Mouse (Mus musculus) heart, adult 2 months (tissue): ENCODE data around the gene Gm21750. TPM values are rescaled to one million over a fixed set of nuclear protein-coding genes. Genes with fewer than 3 reads are reported as not detected.

ENCODE experiments used
- DNase-seq, 2 experiments: peaks; one replicate each; pipeline ENCODE4 v3.0.0; 2021
- H3K27ac ChIP-seq: fragments of 200-600 bp; 2 replicates; pipeline ENCODE4 v1.8.1; 2022
- H3K27me3 ChIP-seq: fragments of 200-500 bp; 2 replicates; pipeline ENCODE4 v1.6.1; 2012; ENCODE audit warnings: mild to moderate bottlenecking, low read length, inconsistent platforms, mixed read lengths; ENCODE audit not compliant: control insufficient read depth, insufficient read depth
- H3K36me3 ChIP-seq: fragments of 200-500 bp; 2 replicates; pipeline ENCODE4 v1.6.1; 2012; ENCODE audit warnings: low read length, inconsistent platforms; ENCODE audit not compliant: control insufficient read depth, insufficient read depth
- H3K4me1 ChIP-seq: fragments of 200-500 bp; 2 replicates; pipeline ENCODE4 v1.6.1; 2011; ENCODE audit warnings: low read length; ENCODE audit not compliant: control insufficient read depth, insufficient read depth
- H3K4me3 ChIP-seq: fragments of 200-600 bp; 2 replicates; pipeline ENCODE4 v1.8.1; 2022
- H3K79me2 ChIP-seq: fragments of 200-500 bp; replicated peaks from 2 replicates; pipeline ENCODE4 v1.6.1; 2012; ENCODE audit warnings: mild to moderate bottlenecking, inconsistent platforms, low read length, moderate library complexity, mixed read lengths; ENCODE audit not compliant: control insufficient read depth, insufficient read depth
- H3K9ac ChIP-seq: fragments of 200-500 bp; 2 replicates; pipeline ENCODE4 v1.6.1; 2012; ENCODE audit warnings: low read depth, mild to moderate bottlenecking, control low read depth, inconsistent platforms, low read length, mixed read lengths
- CTCF ChIP-seq: fragments of 200-600 bp; IDR thresholded peaks from 2 replicates; pipeline ENCODE4 v1.8.1; 2022; ENCODE audit warnings: antibody characterized with exemption, mild to moderate bottlenecking, moderate library complexity
- EP300 ChIP-seq: fragments of 200-500 bp; IDR thresholded peaks from 2 replicates; pipeline ENCODE4 v1.6.1; 2011; ENCODE audit warnings: low read depth, low read length, control low read depth; ENCODE audit not compliant: insufficient read depth
- POLR2A ChIP-seq: fragments of 200-500 bp; IDR thresholded peaks from 2 replicates; pipeline ENCODE4 v1.6.1; 2011; ENCODE audit warnings: mild to moderate bottlenecking, low read depth, low read length, control low read depth; ENCODE audit not compliant: insufficient read depth
- WGBS: fragments of 180-500 bp; shearing (Covaris S2); methylation state at CpG from one replicate; pipeline ENCODE4 v1.1.7; 2018; 5-methylcytosine and 5-hydroxymethylcytosine counted together
- intact Hi-C: fragments of 180-260 bp; cut with DNase I; formaldehyde crosslinking; loops from one replicate; pipeline ENCODE4 v1.15.1; 2025
- polyA plus RNA-seq: library from polyadenylated mRNA; depleted of rRNA; stranded (reverse); fragments of >200 nt; gene quantifications from 2 replicates; pipeline ENCODE4 v1.2.3, GENCODE M21; 2012; rRNA removed
- total RNA-seq, 2 experiments: library from RNA; stranded (reverse); gene quantifications; 2 replicates each; pipeline ENCODE4 v1.2.3; 2021

Gene Gm21750
- total and polyA plus RNA-seq, 3 experiments: not detected

GRCm38 (mm10) chr14:73688427-73688826, 27.4 kb downstream of the Gm21750 start:
- intact Hi-C loops: no loop called here
- Histone ChIP-seq H3K4me1 (no peaks in the 10 kb centered on the region), H3K27ac (no peak overlapping the region), H3K36me3 (peaks cover 2% of the 10 kb centered on the region; the same call in 1 of the 2 replicates), H3K4me3 (no peak overlapping the region), H3K79me2 (no peaks in the 10 kb centered on the region), H3K9ac (no peak overlapping the region), H3K27me3 (no peaks in the 10 kb centered on the region)
- no peak for DNase-seq
- 95% methylated on average over 2 of the region's 2 CpGs for WGBS
- no peak for TF ChIP-seq CTCF

DNA sequence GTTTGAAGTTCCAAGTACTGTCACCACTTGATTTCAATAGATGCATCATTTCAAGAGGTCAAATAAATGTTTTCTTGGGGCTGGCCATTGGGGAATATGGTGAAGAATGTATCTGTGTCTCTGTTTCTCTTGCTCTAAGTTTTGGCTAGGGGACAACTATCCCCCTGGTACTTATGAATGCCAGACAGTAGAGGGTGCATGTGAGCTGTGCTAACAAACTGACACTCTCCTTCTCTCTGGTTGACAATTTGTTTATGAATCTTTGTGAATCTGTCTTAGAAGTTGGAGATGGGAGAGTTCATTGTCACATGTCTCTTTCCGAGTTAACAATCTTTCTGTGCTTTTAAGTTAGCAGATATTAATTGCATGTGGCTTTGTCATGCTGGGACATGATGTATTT, 39.2 kb downstream of the Gm21750 start:
- Histone ChIP-seq H3K4me1 (no peaks in the 10 kb centered on the region), H3K79me2 (no peaks in the 10 kb centered on the region), H3K27me3 (no peaks in the 10 kb centered on the region), H3K9ac (no peak overlapping the region), H3K4me3 (no peak overlapping the region), H3K27ac (no peak overlapping the region), H3K36me3 (no peaks in the 10 kb centered on the region)
- intact Hi-C loops: loop anchor here (5.0 kb wide), 1 partner anchor 1007 kb away; no protein-coding TSS in a partner anchor
- 34% methylated on average over 1 of the region's 1 CpGs for WGBS
- no peak for DNase-seq
- TF ChIP-seq POLR2A (no peak), CTCF (peak; percentile 65), EP300 (no peak)

GRCm38 (mm10) chr14:73709412-73710110, 48.5 kb downstream of the Gm21750 start:
- H3K79me2 ChIP-seq: no peaks in the 10 kb centered on the region
- no peak for DNase-seq
- no peak for TF ChIP-seq POLR2A
- no peak for TF ChIP-seq CTCF
- TF ChIP-seq EP300: no peak
- no peak overlapping the region for H3K27ac ChIP-seq
- no peaks in the 10 kb centered on the region for H3K27me3 ChIP-seq
- H3K9ac ChIP-seq: no peak overlapping the region
- H3K36me3 ChIP-seq: no peaks in the 10 kb centered on the region
- intact Hi-C loops: no loop called here
- H3K4me3 ChIP-seq: no peak overlapping the region
- WGBS: 83% methylated on average over 9 of the region's 9 CpGs
- no peaks in the 10 kb centered on the region for H3K4me1 ChIP-seq

Other genes starting within 250 kb of the Gm21750 start
- gene Med4, start 151.2 kb upstream of the Gm21750 start, total RNA-seq: 10 to 100 TPM; 19.5 to 23.5 TPM
- gene Med4, start 151.2 kb upstream of the Gm21750 start, polyA plus RNA-seq: 12.5 and 18.2 TPM in 2 replicates
- gene Sucla2, start 135.9 kb upstream of the Gm21750 start, total RNA-seq: 100 to 1,000 TPM; 693 to 811 TPM
- 125 and 246 TPM in 2 replicates for gene Sucla2, start 135.9 kb upstream of the Gm21750 start, polyA plus RNA-seq
- 1 to 10 TPM; 7.3 to 8.6 TPM for gene Nudt15, start 113.0 kb upstream of the Gm21750 start, total RNA-seq
- 3.2 and 5.9 TPM in 2 replicates for gene Nudt15, start 113.0 kb upstream of the Gm21750 start, polyA plus RNA-seq